Mouse (Mus musculus) testis, adult 2 months (tissue): ENCODE measurements around the gene Itgae.

Experiments used
- CTCF ChIP-seq: fragments of 200-500 bp; IDR thresholded peaks from 2 replicates; pipeline ENCODE4 v1.5.1; 2012; ENCODE audit warnings: low read depth, mild to moderate bottlenecking, inconsistent platforms, low read length, moderate library complexity; ENCODE audit not compliant: control insufficient read depth, insufficient read depth, insufficient replicate concordance
- POLR2A ChIP-seq: fragments of 200-500 bp; IDR thresholded peaks from 2 replicates; pipeline ENCODE4 v1.6.1; 2012; ENCODE audit warnings: low read depth, mild to moderate bottlenecking, inconsistent platforms, low read length, moderate library complexity; ENCODE audit not compliant: control insufficient read depth

DNA sequence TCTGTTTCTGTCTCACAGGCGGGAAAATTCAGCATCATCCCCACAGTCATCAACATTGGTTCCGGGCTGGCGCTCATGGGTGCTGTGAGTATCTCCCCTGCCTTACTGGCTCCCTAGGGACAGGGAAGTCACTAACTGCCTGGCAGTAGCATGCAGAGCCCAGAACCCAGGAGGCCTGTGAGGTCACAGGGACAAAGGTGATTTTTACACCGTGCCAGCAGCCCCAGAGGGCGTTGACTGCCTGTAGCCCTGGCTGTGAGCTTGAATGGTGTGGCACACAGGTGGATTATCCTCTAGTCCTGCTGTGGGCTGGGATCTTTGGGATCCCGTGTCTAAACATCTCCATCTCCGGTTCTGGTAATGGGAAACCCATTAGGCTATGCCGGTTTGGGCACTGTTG lies 77.7 kb downstream of the Itgae start:
- no peak for TF ChIP-seq CTCF
- TF ChIP-seq POLR2A = no peak
